Comparison of ENCODE assay signal across 31 mouse cellular contexts in the genomic region with DNA sequence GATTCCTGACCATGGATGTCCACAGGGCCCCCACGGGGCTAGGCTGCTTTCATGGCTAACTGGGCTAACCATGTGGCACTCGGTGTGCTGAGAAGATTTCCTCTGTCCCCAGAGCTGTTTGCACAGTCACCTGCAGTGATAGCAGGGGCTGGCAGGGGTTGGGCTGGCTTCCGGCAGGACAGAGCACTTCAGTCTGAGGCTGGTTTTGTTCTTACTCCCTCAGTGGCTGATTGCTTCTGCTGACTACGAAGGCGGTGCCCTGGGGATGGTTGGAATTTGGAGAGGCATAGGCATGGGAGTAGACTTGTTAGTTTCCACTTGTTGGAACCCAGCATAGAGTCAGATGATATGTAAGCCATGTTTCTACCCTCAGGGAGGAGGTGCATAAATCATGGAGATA. TPM values are rescaled to one million over a fixed set of nuclear protein-coding genes. Genes with fewer than 3 reads are reported as not detected.
DNase-seq lines count a peak whose midpoint lies in the region; ATAC-seq and TF ChIP-seq lines count a peak whose summit lies in the region.
"Had no signal": no experiment of that assay in that cellular context is flagged by ENCODE, and none has a peak within 500 bp of the region (broad histone marks: within the 10 kb centered on the region; RNA-seq: fewer than 3 reads in every experiment).

No protein-coding gene starts in this region.

- 0 out of 2 replicates have a peak, but pooled peaks have one; percentile 20 for ATAC-seq in stomach, embryonic 16.5 days (ENCODE audit: insufficient read depth, low FRiP score)
- no peak for ATAC-seq in megakaryocyte, adult 5-6 weeks (ENCODE audit: poor library complexity, severe bottlenecking)
- ATAC-seq in forebrain, embryonic 11.5 days (replicated peaks; ENCODE audit: low FRiP score): no peak
- ATAC-seq: activated CD4-positive, CD25-positive, alpha-beta regulatory T cell, adult 4 months; forebrain, embryonic 15.5 days; midbrain, embryonic 16.5 days had no signal

- no peak overlapping the region for H3K4me2 ChIP-seq in stomach, embryonic 16.5 days (ENCODE audit: low read depth, low read length)
- no peak overlapping the region for H3K4me2 ChIP-seq in forebrain, embryonic 11.5 days (ENCODE audit: low read depth, low read length, severe bottlenecking)
- H3K4me2 ChIP-seq: embryonic facial prominence, embryonic 15.5 days; forebrain, embryonic 15.5 days; hindbrain, embryonic 15.5 days; kidney, embryonic 15.5 days; liver, embryonic 15.5 days; neural tube, embryonic 13.5 days had no signal

- H3K4me1 ChIP-seq in lung, adult 2 months (ENCODE audit: control insufficient read depth, insufficient read depth, low read length): no peaks in the 10 kb centered on the region
- H3K4me1 ChIP-seq in stomach, embryonic 16.5 days (ENCODE audit: control insufficient read depth, insufficient read depth, low read length): peaks cover 6% of the 10 kb centered on the region; the same call in 1 of the 2 replicates
- H3K4me1 ChIP-seq in forebrain, embryonic 11.5 days (replicated peaks; ENCODE audit: control insufficient read depth, insufficient read depth, low read length): no peaks in the 10 kb centered on the region
- H3K4me1 ChIP-seq: embryonic facial prominence, embryonic 15.5 days; forebrain, embryonic 15.5 days; hindbrain, embryonic 15.5 days; liver, embryonic 15.5 days; megakaryocyte, embryonic 14.5 days; neural tube, embryonic 13.5 days had no signal

- H3K9ac ChIP-seq in stomach, embryonic 16.5 days (ENCODE audit: low read length): peak overlapping the region; percentile 20; the same call in 1 of the 2 replicates
- no peak overlapping the region for H3K9ac ChIP-seq in forebrain, embryonic 11.5 days (ENCODE audit: low read length)
- H3K9ac ChIP-seq: embryonic facial prominence, embryonic 15.5 days; forebrain, embryonic 15.5 days; hindbrain, embryonic 15.5 days; kidney, embryonic 15.5 days; liver, embryonic 15.5 days; neural tube, embryonic 13.5 days had no signal

- DNase-seq in lung, adult 18-20 months: peak; percentile 69 to 81
- no peak for DNase-seq in lung, adult 2 months
- peak; percentile 69 for DNase-seq in ZHBTc4 (ENCODE audit: low read depth, low spot score)
- peak; percentile 43 for DNase-seq in lung, postnatal 10 days
- DNase-seq in thymus, postnatal 25 days: no peak
- DNase-seq in forebrain, embryonic 11.5 days (ENCODE audit: low spot score): no peak
- DNase-seq: adrenal gland, adult 8-10 months; cerebellum, adult 18-20 months; cerebellum, postnatal 14 days; kidney, postnatal 36 days had no signal

- 24% methylated on average over 5 of the region's 5 CpGs for WGBS in lung, adult 2 months
- WGBS in stomach, embryonic 16.5 days: 23% methylated on average over 5 of the region's 5 CpGs
- 31% methylated on average over 5 of the region's 5 CpGs for WGBS in forebrain, embryonic 11.5 days

- H3K27me3 ChIP-seq in stomach, embryonic 16.5 days (ENCODE audit: control insufficient read depth, insufficient read depth, low read length): no peaks in the 10 kb centered on the region
- no peaks in the 10 kb centered on the region for H3K27me3 ChIP-seq in forebrain, embryonic 11.5 days (ENCODE audit: control insufficient read depth, insufficient read depth, low read length)
- H3K27me3 ChIP-seq: embryonic facial prominence, embryonic 15.5 days; forebrain, embryonic 15.5 days; hindbrain, embryonic 15.5 days; liver, embryonic 15.5 days; neural tube, embryonic 13.5 days had no signal

- no peak overlapping the region for H3K4me3 ChIP-seq in lung, adult 2 months (replicated peaks; ENCODE audit: extremely low read depth, low read depth, low read length)
- H3K4me3 ChIP-seq in stomach, embryonic 16.5 days (replicated peaks; ENCODE audit: low read length): no peak overlapping the region
- no peak overlapping the region for H3K4me3 ChIP-seq in forebrain, embryonic 11.5 days (ENCODE audit: low read depth, low read length)
- H3K4me3 ChIP-seq: embryonic facial prominence, embryonic 15.5 days; forebrain, embryonic 15.5 days; heart, embryonic 10.5 days; hindbrain, embryonic 15.5 days; kidney, embryonic 15.5 days; liver, embryonic 15.5 days; megakaryocyte, embryonic 14.5 days; myocyte; neural tube, embryonic 13.5 days had no signal

- H3K9me3 ChIP-seq in stomach, embryonic 16.5 days (replicated peaks; ENCODE audit: control insufficient read depth, low read length): no peaks in the 10 kb centered on the region
- no peaks in the 10 kb centered on the region for H3K9me3 ChIP-seq in forebrain, embryonic 11.5 days (ENCODE audit: control insufficient read depth, low read length)
- H3K9me3 ChIP-seq: embryonic facial prominence, embryonic 15.5 days; forebrain, embryonic 15.5 days; heart, embryonic 10.5 days; hindbrain, embryonic 15.5 days; kidney, embryonic 15.5 days; liver, embryonic 15.5 days; megakaryocyte, embryonic 14.5 days; neural tube, embryonic 13.5 days had no signal

- TF ChIP-seq CTCF in lung, adult 2 months (IDR thresholded peaks at IDR 0.05; ENCODE audit: insufficient read depth, low read length): no peak

- H3K27ac ChIP-seq in stomach, embryonic 16.5 days (ENCODE audit: low read length): no peak overlapping the region; the same call in 1 of the 2 replicates
- H3K27ac ChIP-seq in forebrain, embryonic 11.5 days (ENCODE audit: low read depth, low read length): no peak overlapping the region
- H3K27ac ChIP-seq: embryonic facial prominence, embryonic 15.5 days; forebrain, embryonic 15.5 days; heart, embryonic 10.5 days; hindbrain, embryonic 15.5 days; kidney, embryonic 15.5 days; liver, embryonic 15.5 days; neural tube, embryonic 13.5 days had no signal

- no peaks in the 10 kb centered on the region for H3K36me3 ChIP-seq in stomach, embryonic 16.5 days (ENCODE audit: control insufficient read depth, insufficient read depth, low read length)
- no peaks in the 10 kb centered on the region for H3K36me3 ChIP-seq in forebrain, embryonic 11.5 days (ENCODE audit: control insufficient read depth, insufficient read depth, low read length)
- H3K36me3 ChIP-seq: embryonic facial prominence, embryonic 15.5 days; forebrain, embryonic 15.5 days; heart, embryonic 10.5 days; hindbrain, embryonic 15.5 days; kidney, embryonic 15.5 days; liver, embryonic 15.5 days; neural tube, embryonic 13.5 days had no signal

- TF ChIP-seq POLR2A in lung, adult 2 months (IDR thresholded peaks at IDR 0.05; ENCODE audit: borderline replicate concordance, extremely low read depth, low read depth, low read length): no peak

RNA-seq across cellular contexts. Expression of a gene that starts 13.7 kb away (rescaled TPM):
- polyA plus RNA-seq in lung, adult 2 months (2012; rRNA removed): 0.24 and 0.44 TPM in 2 replicates
- polyA plus RNA-seq in stomach, embryonic 16.5 days (2015; fragmentation: Nextera tagmentation; extraction: Ambion mirVana): 0.19 and 0.26 TPM in 2 replicates
- total RNA-seq in megakaryocyte, adult 5-6 weeks (2015): not detected in 2 replicates
- total RNA-seq in megakaryocyte, adult 5-6 weeks (2017): not detected in 2 replicates
- 0.12 TPM in 1 of 2 replicates, not detected in the other for polyA plus RNA-seq in forebrain, embryonic 11.5 days (2014; fragmentation: Nextera tagmentation; extraction: Ambion mirVana)
- total RNA-seq: gastrocnemius, adult 8-10 months; granulocyte monocyte progenitor cell, adult 5-6 weeks; hematopoietic stem cell, adult 5-6 weeks; left cerebral cortex, postnatal 25 days had no signal
- polyA plus RNA-seq: heart, embryonic 10.5 days; heart, postnatal 0 days; intestine, embryonic 14.5 days; kidney, embryonic 15.5 days; liver, embryonic 15.5 days; myocyte had no signal

RNA-seq across cellular contexts. Expression of a gene that starts 14.1 kb away (rescaled TPM):
- 136 and 143 TPM in 2 replicates for polyA plus RNA-seq in lung, adult 2 months (2012; rRNA removed)
- polyA plus RNA-seq in stomach, embryonic 16.5 days (2015; fragmentation: Nextera tagmentation; extraction: Ambion mirVana): 378 and 523 TPM in 2 replicates
- 0.85 and 1.1 TPM in 2 replicates for total RNA-seq in megakaryocyte, adult 5-6 weeks (2015)
- total RNA-seq in megakaryocyte, adult 5-6 weeks (2017): 1.5 and 2.8 TPM in 2 replicates
- 6.8 and 9.3 TPM in 2 replicates for polyA plus RNA-seq in forebrain, embryonic 11.5 days (2014; fragmentation: Nextera tagmentation; extraction: Ambion mirVana)
- total RNA-seq: gastrocnemius, adult 8-10 months; left cerebral cortex, adult 18-20 months had no signal
- polyA plus RNA-seq: activated CD4-positive, CD25-positive, alpha-beta regulatory T cell, adult 4 months had no signal

RNA-seq across cellular contexts. Expression of a gene that starts 22.6 kb away (rescaled TPM):
- not detected in 2 replicates for polyA plus RNA-seq in lung, adult 2 months (2012; rRNA removed)
- polyA plus RNA-seq in stomach, embryonic 16.5 days (2015; fragmentation: Nextera tagmentation; extraction: Ambion mirVana): 0.15 TPM in 1 of 2 replicates, not detected in the other
- total RNA-seq in megakaryocyte, adult 5-6 weeks (2015): not detected in 2 replicates
- not detected in 2 replicates for total RNA-seq in megakaryocyte, adult 5-6 weeks (2017)
- polyA plus RNA-seq in forebrain, embryonic 11.5 days (2014; fragmentation: Nextera tagmentation; extraction: Ambion mirVana): not detected in 2 replicates
- total RNA-seq: adrenal gland, adult 8-10 months; gastrocnemius, adult 8-10 months; granulocyte monocyte progenitor cell, adult 5-6 weeks; hematopoietic stem cell, adult 5-6 weeks; left cerebral cortex, adult 18-20 months; left cerebral cortex, postnatal 25 days had no signal
- polyA plus RNA-seq: activated CD4-positive, CD25-positive, alpha-beta regulatory T cell, adult 4 months; embryonic facial prominence, embryonic 15.5 days; forebrain, embryonic 15.5 days; heart, embryonic 10.5 days; heart, postnatal 0 days; hindbrain, embryonic 15.5 days; intestine, embryonic 14.5 days; limb, embryonic 14.5 days; liver, embryonic 15.5 days; midbrain, embryonic 16.5 days; myocyte; neural tube, embryonic 13.5 days had no signal

RNA-seq across cellular contexts. Expression of a gene that starts 38.6 kb away (rescaled TPM):
- polyA plus RNA-seq in lung, adult 2 months (2012; rRNA removed): not detected in 2 replicates
- polyA plus RNA-seq in stomach, embryonic 16.5 days (2015; fragmentation: Nextera tagmentation; extraction: Ambion mirVana): not detected in 2 replicates
- 0.18 TPM in 1 of 2 replicates, not detected in the other for total RNA-seq in megakaryocyte, adult 5-6 weeks (2015)
- total RNA-seq in megakaryocyte, adult 5-6 weeks (2017): not detected in 2 replicates
- not detected in 2 replicates for polyA plus RNA-seq in forebrain, embryonic 11.5 days (2014; fragmentation: Nextera tagmentation; extraction: Ambion mirVana)
- total RNA-seq: adrenal gland, adult 8-10 months; gastrocnemius, adult 8-10 months; granulocyte monocyte progenitor cell, adult 5-6 weeks; hematopoietic stem cell, adult 5-6 weeks; left cerebral cortex, adult 18-20 months; left cerebral cortex, postnatal 25 days had no signal
- polyA plus RNA-seq: activated CD4-positive, CD25-positive, alpha-beta regulatory T cell, adult 4 months; forebrain, embryonic 15.5 days; heart, embryonic 10.5 days; heart, postnatal 0 days; hindbrain, embryonic 15.5 days; intestine, embryonic 14.5 days; kidney, embryonic 15.5 days; limb, embryonic 14.5 days; liver, embryonic 15.5 days; myocyte; neural tube, embryonic 13.5 days had no signal

RNA-seq across cellular contexts. Expression of a gene that starts 48.4 kb away (rescaled TPM):
- 0.09 and 0.12 TPM in 2 replicates for polyA plus RNA-seq in lung, adult 2 months (2012; rRNA removed)
- not detected in 2 replicates for polyA plus RNA-seq in stomach, embryonic 16.5 days (2015; fragmentation: Nextera tagmentation; extraction: Ambion mirVana)
- total RNA-seq in megakaryocyte, adult 5-6 weeks (2015): 0.33 and 1.4 TPM in 2 replicates
- 0.59 and 0.81 TPM in 2 replicates for total RNA-seq in megakaryocyte, adult 5-6 weeks (2017)
- not detected in 2 replicates for polyA plus RNA-seq in forebrain, embryonic 11.5 days (2014; fragmentation: Nextera tagmentation; extraction: Ambion mirVana)
- total RNA-seq: adrenal gland, adult 8-10 months; gastrocnemius, adult 8-10 months; granulocyte monocyte progenitor cell, adult 5-6 weeks; hematopoietic stem cell, adult 5-6 weeks; left cerebral cortex, adult 18-20 months; left cerebral cortex, postnatal 25 days had no signal
- polyA plus RNA-seq: activated CD4-positive, CD25-positive, alpha-beta regulatory T cell, adult 4 months; forebrain, embryonic 15.5 days; heart, embryonic 10.5 days; heart, postnatal 0 days; kidney, embryonic 15.5 days; liver, embryonic 15.5 days; myocyte had no signal

Comparison
In these comparisons a context has a peak if more than half of its experiments do, and no peak if none do; other contexts are left out.
1. DNase-seq: peak in lung, adult 18-20 months (2 of 2), ZHBTc4 (single experiment) and lung, postnatal 10 days (single experiment); none in lung, adult 2 months (single experiment), thymus, postnatal 25 days (single experiment) and forebrain, embryonic 11.5 days (single experiment).
2. RNA of a gene that starts 14.1 kb away (polyA plus RNA-seq): 378 to 523 TPM in stomach, embryonic 16.5 days and 136 to 143 TPM in lung, adult 2 months; 6.8 to 9.3 TPM in forebrain, embryonic 11.5 days; every median in the first group is over 10 times any median in the second.